Mouse (Mus musculus) spleen, adult 2 months (tissue): Measurements from ENCODE around the gene Cfap298.

Experiments
- CTCF ChIP-seq: fragments of 200-500 bp; IDR thresholded peaks from 2 replicates; pipeline ENCODE4 v1.5.1; 2011; ENCODE audit warnings: mild to moderate bottlenecking, inconsistent platforms; ENCODE audit not compliant: insufficient read depth, insufficient read length, insufficient replicate concordance; ENCODE audit errors: extremely low read depth
- POLR2A ChIP-seq: fragments of 200-500 bp; IDR thresholded peaks from 2 replicates; pipeline ENCODE4 v1.6.1; 2011; ENCODE audit warnings: low read depth, low read length, inconsistent platforms

DNA sequence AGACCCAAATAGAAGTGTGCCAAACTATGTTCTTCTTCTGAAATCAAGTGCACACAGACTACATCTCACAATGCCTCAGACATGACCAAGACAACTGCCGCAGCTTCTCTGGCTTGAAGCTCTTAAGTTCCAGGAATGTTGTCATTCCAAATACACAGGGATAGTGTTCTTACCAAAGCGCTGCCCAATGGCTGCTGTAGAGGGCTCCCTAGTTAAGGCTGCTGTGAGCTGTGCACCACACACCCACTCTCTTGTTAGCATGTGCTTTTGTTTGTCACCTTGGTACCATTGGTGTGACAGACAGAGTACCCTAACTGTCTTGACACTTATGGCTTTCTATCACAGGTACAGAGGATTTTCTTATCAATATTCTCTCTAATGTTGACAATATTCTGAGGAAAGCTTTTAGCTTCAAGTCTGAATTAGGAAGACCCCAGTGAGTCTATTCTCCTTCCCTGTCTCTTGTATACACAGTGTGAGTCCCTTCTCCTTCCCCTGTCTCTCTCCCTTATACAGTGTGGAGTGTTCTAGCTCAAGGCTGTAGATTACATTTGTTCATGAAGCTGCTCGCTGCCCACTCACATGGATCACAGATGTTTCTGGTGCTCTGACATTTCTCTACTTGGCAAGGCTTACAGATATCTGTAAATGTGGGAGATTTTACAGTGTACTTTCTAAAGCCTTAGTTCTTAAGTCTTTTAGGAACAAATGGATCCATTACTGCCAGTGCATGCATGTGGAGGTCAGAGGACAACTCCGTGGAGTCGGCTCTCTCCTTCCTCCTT is 23.6 kb upstream of the Cfap298 start:
- no peak for TF ChIP-seq CTCF
- no peak for TF ChIP-seq POLR2A
